Mouse (Mus musculus) heart, embryonic 16.5 days (tissue): Measurements from ENCODE around the gene Git1. TPM values are rescaled to one million over a fixed set of nuclear protein-coding genes. Genes with fewer than 3 reads are reported as not detected.

Experiments used
- ATAC-seq: fragments of 200-750 bp; cut with Nextera tagmentation; replicated peaks from 2 replicates; pipeline ENCODE4 v1.8.0; 2017; ENCODE audit warnings: moderate number of reproducible peaks; ENCODE audit not compliant: insufficient read depth, low FRiP score; ENCODE audit errors: extremely low read depth
- H3K27ac ChIP-seq: fragments of 300-500 bp; sonication (generic); 2 replicates; pipeline ENCODE4 v1.5.1; 2014; ENCODE audit warnings: mild to moderate bottlenecking, low read length, control low read depth, moderate library complexity
- H3K27me3 ChIP-seq: fragments of 300-500 bp; sonication (generic); 2 replicates; pipeline ENCODE4 v1.6.1; 2014; ENCODE audit warnings: low read length, mixed read lengths; ENCODE audit not compliant: control insufficient read depth, insufficient read depth
- H3K36me3 ChIP-seq: fragments of 300-500 bp; sonication (generic); 2 replicates; pipeline ENCODE4 v1.6.1; 2014; ENCODE audit not compliant: control insufficient read depth, insufficient read depth
- H3K4me1 ChIP-seq: fragments of 300-500 bp; sonication (generic); 2 replicates; pipeline ENCODE4 v1.6.1; 2014; ENCODE audit warnings: low read length, mixed read lengths; ENCODE audit not compliant: control insufficient read depth, insufficient read depth
- H3K4me2 ChIP-seq: fragments of 300-500 bp; sonication (generic); 2 replicates; pipeline ENCODE4 v1.6.1; 2014; ENCODE audit warnings: low read depth, mild to moderate bottlenecking, control low read depth, low read length
- H3K4me3 ChIP-seq: fragments of 300-500 bp; sonication (generic); 2 replicates; pipeline ENCODE4 v1.5.1; 2014; ENCODE audit warnings: mild to moderate bottlenecking, control low read depth, low read length
- H3K9ac ChIP-seq: fragments of 300-500 bp; sonication (generic); 2 replicates; pipeline ENCODE4 v1.6.1; 2014; ENCODE audit warnings: low read length, control low read depth
- H3K9me3 ChIP-seq: fragments of 300-500 bp; sonication (generic); replicated peaks from 2 replicates; pipeline ENCODE4 v1.6.1; 2016; ENCODE audit warnings: low read length; ENCODE audit not compliant: control insufficient read depth
- WGBS: fragments of 180-500 bp; shearing (Covaris S2); extraction: QIAGEN DNeasy Blood & Tissue Kit; methylation state at CpG from one replicate; pipeline ENCODE4 v1.1.7; 2014; 5-methylcytosine and 5-hydroxymethylcytosine counted together
- polyA plus RNA-seq: library from polyadenylated mRNA; unstranded; fragments of >200 nt; fragmentation: Nextera tagmentation; extraction: Ambion mirVana; gene quantifications from 2 replicates; pipeline ENCODE4 v1.2.1, GENCODE M21; 2015

The Git1 gene
- 7.5 and 7.7 TPM in 2 replicates for polyA plus RNA-seq

DNA sequence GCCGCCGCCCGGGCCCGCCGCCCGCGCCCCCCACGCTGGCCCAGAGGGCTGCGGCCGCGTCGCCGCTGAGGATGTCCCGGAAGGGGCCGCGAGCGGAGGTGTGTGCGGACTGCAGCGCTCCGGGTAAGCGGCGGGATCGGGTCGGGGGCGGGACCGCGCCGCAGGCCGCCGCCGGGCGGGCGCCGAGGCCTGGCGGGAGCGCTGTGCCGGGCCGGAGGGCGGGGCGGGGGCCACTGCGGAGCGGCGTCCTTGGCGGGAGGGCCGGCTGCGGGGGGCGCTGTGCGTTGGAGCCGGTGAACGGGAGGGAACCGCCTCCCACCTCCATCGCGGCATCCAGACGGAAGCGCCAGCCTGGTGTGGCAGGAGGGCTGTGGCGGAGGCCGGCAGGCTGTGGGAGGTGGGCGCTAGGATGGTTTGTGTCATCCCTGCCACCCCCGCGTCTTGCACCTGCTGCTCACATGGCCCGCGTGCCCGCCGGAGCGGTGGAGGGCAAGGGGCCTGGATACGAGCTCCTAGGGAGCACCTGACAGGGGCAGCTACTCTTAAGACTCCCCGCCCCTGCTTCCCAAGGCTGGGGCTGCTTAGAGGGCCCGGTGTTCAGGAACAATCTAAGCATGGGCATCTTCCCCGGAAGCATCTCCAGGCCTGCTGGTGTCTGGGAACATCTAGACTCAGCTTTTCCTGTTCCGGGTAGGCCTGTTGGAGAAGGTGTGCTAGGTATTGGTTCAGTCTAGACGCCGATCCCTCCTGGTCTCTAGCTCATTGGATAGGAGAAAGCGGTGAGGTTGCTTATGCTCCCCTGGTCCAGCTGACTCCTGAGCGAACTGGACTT is at the start of gene Git1:
Gene Git1, plus strand, starts transcription at position 51 of the 832 bp plus-strand sequence.
- H3K9me3 ChIP-seq: no peaks in the 10 kb centered on the region
- WGBS: 1% methylated on average over 52 of the region's 74 CpGs
- no peaks in the 10 kb centered on the region for H3K27me3 ChIP-seq
- H3K27ac ChIP-seq: peak within 1 kb of the TSS; percentile 87
- ATAC-seq: no peak
- peak within 1 kb of the TSS; percentile 96 for H3K4me2 ChIP-seq
- H3K36me3 ChIP-seq: no peaks in the 10 kb centered on the region
- peaks cover 67% of the 10 kb centered on the region for H3K4me1 ChIP-seq
- H3K9ac ChIP-seq: peak within 1 kb of the TSS; percentile 95
- peak within 1 kb of the TSS; percentile 95 for H3K4me3 ChIP-seq

DNA sequence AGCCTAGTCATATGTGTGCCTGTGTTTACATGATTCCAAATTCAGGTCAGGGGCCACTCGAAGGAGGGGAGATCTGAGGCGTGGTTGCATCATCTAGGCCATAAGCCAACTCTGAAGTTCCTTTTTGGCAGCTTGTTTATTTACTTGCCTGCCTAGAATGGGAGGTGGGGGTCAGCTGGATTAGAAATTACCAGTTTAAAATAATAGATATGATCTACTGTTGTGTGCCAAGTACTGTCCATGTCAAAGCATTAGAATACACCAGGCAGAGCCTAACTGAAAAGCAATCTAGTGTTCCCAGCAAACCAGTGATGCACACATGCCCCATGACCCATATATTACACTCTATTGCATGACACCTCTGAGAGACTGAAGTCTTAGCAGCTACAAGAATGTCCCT is 48.4 kb upstream of the Git1 start:
- Histone ChIP-seq H3K4me3 (no peak overlapping the region), H3K27ac (no peak overlapping the region), H3K9ac (no peak overlapping the region), H3K4me1 (peaks cover 44% of the 10 kb centered on the region), H3K4me2 (no peak overlapping the region), H3K27me3 (no peaks in the 10 kb centered on the region), H3K9me3 (no peaks in the 10 kb centered on the region), H3K36me3 (peaks cover 25% of the 10 kb centered on the region)
- WGBS: 53% methylated on average over 2 of the region's 2 CpGs
- ATAC-seq: no peak

DNA sequence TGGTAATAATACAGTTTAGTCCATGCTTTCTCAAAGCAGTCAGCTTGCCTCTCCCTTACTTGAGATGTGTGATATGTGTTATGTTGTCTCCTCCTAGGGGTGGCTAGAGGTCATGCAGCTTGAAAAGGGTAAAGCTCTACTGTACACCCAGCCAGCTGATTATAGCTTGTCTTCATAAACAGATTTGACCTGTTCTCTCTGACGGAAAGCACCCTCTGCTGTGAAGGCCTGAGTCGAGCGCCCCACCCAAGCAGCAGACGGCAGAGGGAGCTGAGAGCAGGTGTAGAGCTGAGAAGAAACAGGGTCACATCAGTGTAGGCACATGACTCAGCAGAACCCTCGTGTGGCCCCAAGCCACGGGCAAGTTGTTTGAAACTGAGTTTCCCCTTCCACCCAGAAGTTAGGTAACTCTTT is 46.7 kb upstream of the Git1 start:
- WGBS: 18% methylated on average over 6 of the region's 6 CpGs
- peak overlapping the region; percentile 36 for H3K27ac ChIP-seq
- H3K27me3 ChIP-seq: no peaks in the 10 kb centered on the region
- no peak overlapping the region for H3K4me3 ChIP-seq
- ATAC-seq: peak; percentile 76
- no peaks in the 10 kb centered on the region for H3K9me3 ChIP-seq
- H3K4me2 ChIP-seq: no peak overlapping the region
- peaks cover 37% of the 10 kb centered on the region for H3K4me1 ChIP-seq
- peaks cover 31% of the 10 kb centered on the region for H3K36me3 ChIP-seq
- H3K9ac ChIP-seq: no peak overlapping the region

DNA sequence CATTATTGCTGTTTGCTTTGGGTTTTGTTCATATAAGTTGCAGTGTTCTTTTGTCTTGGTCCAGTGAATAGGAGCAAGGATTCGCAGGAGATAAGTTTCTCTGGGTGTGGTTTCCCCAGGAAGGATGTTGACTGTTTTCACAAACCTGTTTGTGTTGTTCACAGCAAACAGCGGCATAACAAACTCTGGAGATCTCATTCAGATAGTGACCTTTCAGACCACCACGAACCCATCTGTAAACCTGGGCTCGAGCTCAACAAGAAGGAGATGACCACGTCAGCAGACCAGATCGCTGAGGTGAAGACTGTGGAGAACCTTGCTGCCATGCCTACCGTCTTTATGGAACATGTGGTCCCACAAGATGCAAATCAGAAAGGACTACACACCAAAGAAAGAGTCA is 44.1 kb upstream of the Git1 start:
- Histone ChIP-seq H3K4me1 (peaks cover 20% of the 10 kb centered on the region), H3K36me3 (peaks cover 27% of the 10 kb centered on the region), H3K4me3 (no peak overlapping the region), H3K4me2 (no peak overlapping the region), H3K27me3 (no peaks in the 10 kb centered on the region), H3K9me3 (no peaks in the 10 kb centered on the region), H3K27ac (no peak overlapping the region), H3K9ac (no peak overlapping the region)
- WGBS: 86% methylated on average over 7 of the region's 7 CpGs
- ATAC-seq: no peak

DNA sequence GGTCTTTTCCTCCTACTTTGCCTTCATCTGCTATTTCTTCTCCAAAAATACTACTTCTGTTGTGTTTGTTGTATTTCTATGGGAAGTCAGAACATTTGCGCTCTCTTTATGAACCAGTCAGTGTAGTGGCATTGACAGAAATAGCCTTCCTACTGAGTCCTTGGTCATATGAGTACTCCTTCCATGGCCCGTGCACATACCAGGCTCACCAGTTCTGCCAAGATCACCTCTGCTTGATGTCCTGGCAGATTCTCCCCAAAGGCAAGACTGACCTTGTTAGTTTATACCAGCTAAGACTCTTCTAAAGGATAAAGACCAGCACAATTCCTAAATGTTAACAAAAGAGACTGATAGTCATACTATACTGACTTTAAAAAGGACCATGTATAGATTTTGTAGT is 41.7 kb upstream of the Git1 start:
- H3K4me2 ChIP-seq: no peak overlapping the region
- no peak overlapping the region for H3K27ac ChIP-seq
- no peak overlapping the region for H3K4me3 ChIP-seq
- H3K9ac ChIP-seq: no peak overlapping the region
- H3K4me1 ChIP-seq: peaks cover 12% of the 10 kb centered on the region
- WGBS: 65% methylated on average over 2 of the region's 2 CpGs
- no peak for ATAC-seq
- peaks cover 37% of the 10 kb centered on the region for H3K36me3 ChIP-seq
- H3K27me3 ChIP-seq: no peaks in the 10 kb centered on the region
- H3K9me3 ChIP-seq: no peaks in the 10 kb centered on the region

DNA sequence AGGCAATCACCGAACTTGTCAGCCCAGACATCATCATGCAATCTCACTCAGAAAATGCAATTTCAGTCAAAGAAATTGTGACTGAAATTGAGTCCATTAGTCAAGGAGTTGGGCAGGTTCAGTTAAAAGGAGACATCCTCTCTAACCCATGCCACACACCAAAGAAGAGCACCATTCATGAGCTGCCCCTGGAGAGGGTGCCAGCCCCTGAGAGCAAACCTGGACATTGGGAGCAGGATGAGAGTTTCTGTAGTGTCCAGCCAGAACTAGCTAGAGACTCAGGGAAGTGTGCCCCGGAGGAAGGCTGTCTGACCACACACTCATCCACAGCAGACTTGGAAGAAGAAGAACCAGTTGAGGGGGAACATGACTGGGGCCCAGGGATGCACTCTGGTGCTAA is 40.0 kb upstream of the Git1 start:
- Histone ChIP-seq H3K4me2 (no peak overlapping the region), H3K27ac (no peak overlapping the region), H3K27me3 (no peaks in the 10 kb centered on the region), H3K9ac (no peak overlapping the region), H3K9me3 (no peaks in the 10 kb centered on the region), H3K4me3 (no peak overlapping the region), H3K4me1 (peaks cover 15% of the 10 kb centered on the region), H3K36me3 (peaks cover 37% of the 10 kb centered on the region)
- 92% methylated on average over 2 of the region's 2 CpGs for WGBS
- ATAC-seq: no peak

- Histone ChIP-seq H3K27me3 (no peaks in the 10 kb centered on the region), H3K36me3 (peaks cover 26% of the 10 kb centered on the region), H3K4me1 (peaks cover 15% of the 10 kb centered on the region), H3K4me2 (no peak overlapping the region), H3K9me3 (no peaks in the 10 kb centered on the region), H3K9ac (0 out of 2 replicates have a peak overlapping the region, but pooled peaks have one; percentile 32), H3K4me3 (no peak overlapping the region), H3K27ac (peak overlapping the region; percentile 41)
- no peak for ATAC-seq
- WGBS: 76% methylated on average over 9 of the region's 9 CpGs
Observed at GRCm38 (mm10) chr11:77455770-77456510, 37.4 kb upstream of the Git1 start.

- peak overlapping the region; percentile 2; the same call in 1 of the 2 replicates for H3K4me2 ChIP-seq
- no peaks in the 10 kb centered on the region for H3K9me3 ChIP-seq
- H3K4me1 ChIP-seq: peaks cover 22% of the 10 kb centered on the region
- peaks cover 23% of the 10 kb centered on the region for H3K36me3 ChIP-seq
- peak overlapping the region; percentile 77 for H3K27ac ChIP-seq
- WGBS: 33% methylated on average over 6 of the region's 6 CpGs
- H3K4me3 ChIP-seq: no peak overlapping the region
- no peaks in the 10 kb centered on the region for H3K27me3 ChIP-seq
- H3K9ac ChIP-seq: no peak overlapping the region; the same call in 1 of the 2 replicates
- ATAC-seq: peak; percentile 29
Observed at GRCm38 (mm10) chr11:77456866-77457265, 36.5 kb upstream of the Git1 start.

GRCm38 (mm10) chr11:77461856-77462255 is 31.5 kb upstream of the Git1 start:
- Histone ChIP-seq H3K4me2 (peak overlapping the region; percentile 85), H3K27me3 (no peaks in the 10 kb centered on the region; the same call in 1 of the 2 replicates), H3K36me3 (peaks cover 6% of the 10 kb centered on the region; the same call in 1 of the 2 replicates), H3K9ac (peak overlapping the region; percentile 88), H3K9me3 (no peaks in the 10 kb centered on the region), H3K4me3 (peak overlapping the region; percentile 73), H3K27ac (peak overlapping the region; percentile 97), H3K4me1 (peaks cover 42% of the 10 kb centered on the region)
- WGBS: 4% methylated on average over 6 of the region's 6 CpGs
- ATAC-seq: no peak
